Mouse (Mus musculus) heart, postnatal 0 days (tissue): ENCODE measurements at regions not wholly inside any gene's neighbourhood (a gene's known extent, or its start where the extent isn't known, plus 50 kb on each side); places are given as distances from the start of the nearest gene placed in this dataset.
"Not testable (repeated sequence)": the region's sequence is repeated elsewhere in the genome, so short reads cannot be mapped to it uniquely, and the experiment has no call there.

Experiments
- CTCF ChIP-seq: IDR thresholded peaks from 2 replicates; pipeline ENCODE4 v1.5.1; 2016; ENCODE audit warnings: antibody characterized with exemption, control low read depth, low read depth
- EP300 ChIP-seq: IDR thresholded peaks from 2 replicates; pipeline ENCODE4 v1.6.1; 2016; ENCODE audit warnings: antibody characterized with exemption, low read depth

DNA sequence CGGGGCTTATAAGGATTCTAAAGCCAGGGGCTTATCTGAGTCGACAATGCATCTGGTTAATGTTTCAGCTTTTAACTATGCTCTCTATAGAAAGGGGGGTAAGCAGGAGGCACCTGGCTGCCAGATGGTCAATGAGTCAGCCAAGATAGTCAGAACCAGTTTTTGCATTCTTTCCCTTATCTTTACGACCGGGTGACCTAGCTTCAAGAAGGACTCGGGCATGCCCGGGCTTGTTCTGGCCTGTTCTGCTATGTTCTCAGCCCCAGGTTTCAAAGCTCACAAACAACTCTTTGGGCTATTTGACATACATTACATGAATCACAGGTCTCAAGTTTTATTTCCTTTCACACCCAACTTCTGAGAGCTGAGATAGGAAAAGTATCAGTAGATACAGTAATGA, 348.6 kb upstream of the Impg1 start:
- not testable (repeated sequence) for TF ChIP-seq EP300, CTCF
